In the genomic region with DNA sequence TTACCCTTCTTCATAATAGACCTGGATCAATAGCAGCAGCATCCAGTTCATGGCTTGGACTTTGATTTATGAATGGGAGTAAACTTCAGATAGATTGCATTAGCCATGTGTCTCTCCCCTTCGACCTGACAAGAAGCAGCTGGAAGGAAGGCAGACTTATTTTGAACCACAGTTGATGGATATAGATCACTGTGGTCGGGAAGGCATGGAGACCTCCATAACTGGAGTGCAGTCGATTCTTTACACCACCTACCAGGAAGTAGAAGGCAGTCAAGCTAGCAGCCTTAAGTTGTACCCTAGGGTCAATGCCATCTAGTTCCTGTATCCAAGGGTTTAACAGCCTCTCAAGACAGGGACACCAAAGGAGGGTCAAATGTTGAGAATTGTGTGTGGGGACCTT, we compare ENCODE assay signal across 13 mouse cellular contexts.
"Had no signal": no experiment of that assay in that cellular context is flagged by ENCODE, and none has a peak within 500 bp of the region (broad histone marks: within the 10 kb centered on the region; RNA-seq: fewer than 3 reads in every experiment).

No protein-coding gene starts in this region.

- DNase-seq: kidney, adult 9 months; lung, adult 18-20 months; right cerebral cortex, adult 18-20 months; right cerebral cortex, postnatal 25 days; thymus, adult 18-20 months; thymus, postnatal 14 days had no signal

- H3K27me3 ChIP-seq: limb, embryonic 15.5 days; midbrain, embryonic 12.5 days had no signal

- H3K4me1 ChIP-seq: limb, embryonic 15.5 days; midbrain, embryonic 12.5 days had no signal

- H3K4me3 ChIP-seq: left cerebral cortex, adult 2 months; limb, embryonic 15.5 days; midbrain, embryonic 12.5 days; neural tube, embryonic 15.5 days had no signal

- H3K4me2 ChIP-seq: limb, embryonic 15.5 days; midbrain, embryonic 12.5 days; neural tube, embryonic 15.5 days had no signal

- H3K27ac ChIP-seq: left cerebral cortex, adult 2 months; limb, embryonic 15.5 days; liver, embryonic 14.5 days; midbrain, embryonic 12.5 days; neural tube, embryonic 15.5 days had no signal

- ATAC-seq: inflammation-experienced regulatory T-cells, adult 6 months; midbrain, embryonic 16.5 days had no signal

- H3K36me3 ChIP-seq: limb, embryonic 15.5 days; midbrain, embryonic 12.5 days; neural tube, embryonic 15.5 days had no signal

- H3K9ac ChIP-seq: limb, embryonic 15.5 days; liver, embryonic 14.5 days; midbrain, embryonic 12.5 days; neural tube, embryonic 15.5 days had no signal

- H3K9me3 ChIP-seq: limb, embryonic 15.5 days; midbrain, embryonic 12.5 days; neural tube, embryonic 15.5 days had no signal
